Comparison of ENCODE assay signal across 8 mouse cellular contexts in genomic region chr10:85739565-85739964, GRCm38 (mm10).
DNase-seq lines count a peak whose midpoint lies in the region; ATAC-seq and TF ChIP-seq lines count a peak whose summit lies in the region.
"Not testable (repeated sequence)": the region's sequence is repeated elsewhere in the genome, so short reads cannot be mapped to it uniquely, and the experiment has no call there.

No protein-coding gene starts in this region.

- not testable (repeated sequence) for H3K4me3 ChIP-seq in embryonic facial prominence, embryonic 14.5 days (ENCODE audit: low read depth, low read length); intestine, postnatal 0 days (ENCODE audit: low read depth, low read length)

- not testable (repeated sequence) for TF ChIP-seq CTCF in intestine, postnatal 0 days (IDR thresholded peaks at IDR 0.05; ENCODE audit: low read depth)

- not testable (repeated sequence) for H3K36me3 ChIP-seq in embryonic facial prominence, embryonic 14.5 days (ENCODE audit: control insufficient read depth, insufficient read depth, low read length); intestine, postnatal 0 days (ENCODE audit: control insufficient read depth, insufficient read depth)

- intact Hi-C loops in left cerebral cortex, postnatal 25 days (cut with DNase I) = not testable (repeated sequence)

- peak; percentile 62; the same call in 1 of the 2 replicates for ATAC-seq in embryonic facial prominence, embryonic 14.5 days (ENCODE audit: low read depth)
- peak; percentile 70 for ATAC-seq in intestine, postnatal 0 days

- not testable (repeated sequence) for H3K27me3 ChIP-seq in embryonic facial prominence, embryonic 14.5 days (replicated peaks; ENCODE audit: control insufficient read depth, insufficient read depth, low read length); intestine, postnatal 0 days (replicated peaks; ENCODE audit: control insufficient read depth, insufficient read depth, low read length)

- DNase-seq in 3134 (ENCODE audit: extremely low read depth, insufficient read length, low spot score) = peak; percentile 70
- DNase-seq in adrenal gland, adult (ENCODE audit: inconsistent age in 2 of 2, low spot score in 1 of 2) = peak; percentile 69 to 78
- peak; percentile 20 for DNase-seq in embryonic facial prominence, embryonic 14.5 days (ENCODE audit: low spot score)
- peak; percentile 1 for DNase-seq in heart, adult 8-10 months (ENCODE audit: low spot score)
- DNase-seq in layer of hippocampus, adult 9-11 months = peak; percentile 12
- DNase-seq in left cerebral cortex, postnatal 25 days (ENCODE audit: low spot score in 2 of 2) = peak; percentile 8 to 66
- peak; percentile 3 to 5 for DNase-seq in right cerebral cortex, postnatal 36 days (ENCODE audit: low spot score in 2 of 2)

- H3K9ac ChIP-seq in embryonic facial prominence, embryonic 14.5 days (ENCODE audit: low read depth, low read length); intestine, postnatal 0 days (ENCODE audit: low read depth, low read length): not testable (repeated sequence)

- not testable (repeated sequence) for H3K27ac ChIP-seq in embryonic facial prominence, embryonic 14.5 days (replicated peaks; ENCODE audit: low read depth, low read length); intestine, postnatal 0 days (ENCODE audit: low read depth, low read length)

- H3K4me1 ChIP-seq in embryonic facial prominence, embryonic 14.5 days (ENCODE audit: control insufficient read depth, insufficient read depth, low read length); intestine, postnatal 0 days (replicated peaks; ENCODE audit: control insufficient read depth, insufficient read depth, low read length): not testable (repeated sequence)

- H3K9me3 ChIP-seq in embryonic facial prominence, embryonic 14.5 days (ENCODE audit: control insufficient read depth, low read length); intestine, postnatal 0 days (ENCODE audit: control insufficient read depth): not testable (repeated sequence)

- H3K4me2 ChIP-seq in embryonic facial prominence, embryonic 14.5 days (ENCODE audit: low read depth, low read length); intestine, postnatal 0 days (replicated peaks; ENCODE audit: low read depth): not testable (repeated sequence)

Comparison
In these comparisons a context has a peak if more than half of its experiments do, and no peak if none do; other contexts are left out.
1. DNase-seq: peak in every context shown above with its lines; median percentile 74 in adrenal gland, adult; 70 in 3134; 37 in left cerebral cortex, postnatal 25 days; 20 in embryonic facial prominence, embryonic 14.5 days; 12 in layer of hippocampus, adult 9-11 months; 4 in right cerebral cortex, postnatal 36 days; 1 in heart, adult 8-10 months.